Mouse (Mus musculus): ENCODE measurements at regions not wholly inside any gene's neighbourhood (a gene's known extent, or its start where the extent isn't known, plus 50 kb on each side); places are given as distances from the start of the nearest gene placed in this dataset.

DNA sequence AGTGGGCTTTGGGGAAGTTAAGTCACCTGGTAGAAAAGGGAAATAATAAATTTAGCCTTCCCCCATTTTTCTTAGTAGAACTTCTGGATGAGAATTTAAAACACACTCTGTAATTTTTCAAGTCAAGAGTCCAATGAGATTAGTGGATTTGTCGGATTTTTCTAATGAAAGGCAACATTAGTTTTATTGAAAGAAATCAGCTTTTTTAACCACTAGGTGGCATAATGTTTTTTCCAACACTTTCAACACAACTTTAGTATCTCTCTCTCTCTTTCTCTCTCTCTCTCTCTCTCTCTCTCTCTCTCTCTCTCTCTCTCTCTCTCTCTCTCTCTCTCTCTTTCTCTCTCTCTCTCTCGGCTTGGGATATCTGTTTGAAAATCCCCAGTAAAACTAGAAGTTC, 173.7 kb downstream of the Fbxo8 start:
- TF ChIP-seq CTCF (conservative IDR thresholded peaks at IDR 0.05; ENCODE audit: low read length), result peak; percentile 26
- TF ChIP-seq POU5F1 (IDR thresholded peaks at IDR 0.05; ENCODE audit: borderline replicate concordance, low read length), result no peak

Measured in E14TG2a.4 (cell line).